Mouse (Mus musculus) heart, embryonic 11.5 days (tissue): ENCODE data around the gene Atrn. TPM values are rescaled to one million over a fixed set of nuclear protein-coding genes. Genes with fewer than 3 reads are reported as not detected.
A peak's percentile ranks its signal among the peaks of the same experiment; 100 is the strongest.

Source experiments
- ATAC-seq: fragments of 200-750 bp; cut with Nextera tagmentation; replicated peaks from 2 replicates; pipeline ENCODE4 v1.8.0; 2017; ENCODE audit warnings: moderate library complexity; ENCODE audit not compliant: insufficient number of reproducible peaks, low FRiP score, low TSS enrichment
- H3K27ac ChIP-seq: fragments of 300-500 bp; sonication (generic); 2 replicates; pipeline ENCODE4 v1.5.1; 2014; ENCODE audit warnings: mild to moderate bottlenecking, low read depth, low read length
- H3K27me3 ChIP-seq: fragments of 300-500 bp; sonication (generic); 2 replicates; pipeline ENCODE4 v1.6.1; 2014; ENCODE audit warnings: mild to moderate bottlenecking, low read length, mixed read lengths; ENCODE audit not compliant: control insufficient read depth, insufficient read depth
- H3K36me3 ChIP-seq: fragments of 300-500 bp; sonication (generic); 2 replicates; pipeline ENCODE4 v1.6.1; 2014; ENCODE audit warnings: mild to moderate bottlenecking, low read length, moderate library complexity, mixed read lengths; ENCODE audit not compliant: control insufficient read depth, insufficient read depth
- H3K4me1 ChIP-seq: fragments of 300-500 bp; sonication (generic); 2 replicates; pipeline ENCODE4 v1.6.1; 2014; ENCODE audit warnings: low read length; ENCODE audit not compliant: control insufficient read depth, insufficient read depth
- H3K4me2 ChIP-seq: fragments of 300-500 bp; sonication (generic); 2 replicates; pipeline ENCODE4 v1.6.1; 2014; ENCODE audit warnings: mild to moderate bottlenecking, moderate library complexity
- H3K4me3 ChIP-seq: fragments of 300-500 bp; sonication (generic); 2 replicates; pipeline ENCODE4 v1.5.1; 2014; ENCODE audit warnings: low read depth, low read length
- H3K9ac ChIP-seq: fragments of 300-500 bp; sonication (generic); 2 replicates; pipeline ENCODE4 v1.6.1; 2014; ENCODE audit warnings: mild to moderate bottlenecking, low read depth, low read length, moderate library complexity
- H3K9me3 ChIP-seq: fragments of 300-500 bp; sonication (generic); replicated peaks from 2 replicates; pipeline ENCODE4 v1.6.1; 2016; ENCODE audit warnings: low read length; ENCODE audit not compliant: control insufficient read depth
- WGBS: fragments of 180-500 bp; shearing (Covaris S2); extraction: QIAGEN DNeasy Blood & Tissue Kit; methylation state at CpG from one replicate; pipeline ENCODE4 v1.1.7; 2014; ENCODE audit not compliant: insufficient replicate concordance; 5-methylcytosine and 5-hydroxymethylcytosine counted together
- polyA plus RNA-seq: library from polyadenylated mRNA; unstranded; fragments of >200 nt; fragmentation: Nextera tagmentation; extraction: Ambion mirVana; gene quantifications from 2 replicates; pipeline ENCODE4 v1.2.1, GENCODE M21; 2014

The Atrn gene
- polyA plus RNA-seq, 1 experiment from 2014 or later, result 8.0 TPM

GRCm38 (mm10) chr2:131052862-131053418, 146.6 kb downstream of the Atrn start:
- H3K9me3 ChIP-seq, result no peaks in the 10 kb centered on the region
- H3K27me3 ChIP-seq, result peaks cover 57% of the 10 kb centered on the region
- H3K27ac ChIP-seq, result no peak overlapping the region
- H3K9ac ChIP-seq, result no peak overlapping the region
- ATAC-seq, result no peak
- H3K4me3 ChIP-seq, result no peak overlapping the region
- H3K4me2 ChIP-seq, result no peak overlapping the region
- no peaks in the 10 kb centered on the region for H3K36me3 ChIP-seq
- peaks cover 21% of the 10 kb centered on the region for H3K4me1 ChIP-seq
- 72% methylated on average over 6 of the region's 6 CpGs for WGBS

GRCm38 (mm10) chr2:131053851-131054645, 147.8 kb downstream of the Atrn start:
- no peaks in the 10 kb centered on the region for H3K9me3 ChIP-seq
- no peak for ATAC-seq
- no peaks in the 10 kb centered on the region for H3K36me3 ChIP-seq
- peaks cover 21% of the 10 kb centered on the region for H3K4me1 ChIP-seq
- peak overlapping the region; percentile 69 for H3K4me2 ChIP-seq
- peaks cover 59% of the 10 kb centered on the region for H3K27me3 ChIP-seq
- no peak overlapping the region for H3K27ac ChIP-seq
- 1% methylated on average over 45 of the region's 45 CpGs for WGBS
- H3K9ac ChIP-seq, result 0 out of 2 replicates have a peak overlapping the region, but pooled peaks have one; percentile 6
- peak overlapping the region; percentile 42 for H3K4me3 ChIP-seq

- Histone ChIP-seq H3K9me3 (no peaks in the 10 kb centered on the region), H3K27ac (no peak overlapping the region), H3K9ac (0 out of 2 replicates have a peak overlapping the region, but pooled peaks have one; percentile 6), H3K4me1 (peaks cover 27% of the 10 kb centered on the region), H3K36me3 (no peaks in the 10 kb centered on the region), H3K4me2 (peak overlapping the region; percentile 69), H3K4me3 (peak overlapping the region; percentile 42), H3K27me3 (peaks cover 59% of the 10 kb centered on the region)
- ATAC-seq, result no peak
- WGBS, result 1% methylated on average over 21 of the region's 21 CpGs
Observed at GRCm38 (mm10) chr2:131054646-131055264, 148.5 kb downstream of the Atrn start.

GRCm38 (mm10) chr2:131055631-131056030, 149.3 kb downstream of the Atrn start:
- no peak overlapping the region for H3K4me3 ChIP-seq
- no peaks in the 10 kb centered on the region for H3K9me3 ChIP-seq
- 0 out of 2 replicates have a peak, but pooled peaks have one; percentile 43 for ATAC-seq
- H3K27ac ChIP-seq, result no peak overlapping the region
- no peaks in the 10 kb centered on the region for H3K36me3 ChIP-seq
- peaks cover 28% of the 10 kb centered on the region for H3K4me1 ChIP-seq
- peaks cover 59% of the 10 kb centered on the region for H3K27me3 ChIP-seq
- peak overlapping the region; percentile 69 for H3K4me2 ChIP-seq
- no peak overlapping the region for H3K9ac ChIP-seq
- WGBS, result 5% methylated on average over 10 of the region's 10 CpGs

GRCm38 (mm10) chr2:131056191-131056590, 149.9 kb downstream of the Atrn start:
- H3K9ac ChIP-seq, result no peak overlapping the region
- H3K4me1 ChIP-seq, result peaks cover 31% of the 10 kb centered on the region
- H3K27ac ChIP-seq, result no peak overlapping the region
- no peaks in the 10 kb centered on the region for H3K36me3 ChIP-seq
- 0 out of 2 replicates have a peak, but pooled peaks have one; percentile 16 for ATAC-seq
- peak overlapping the region; percentile 69 for H3K4me2 ChIP-seq
- H3K27me3 ChIP-seq, result peaks cover 55% of the 10 kb centered on the region
- no peak overlapping the region for H3K4me3 ChIP-seq
- no peaks in the 10 kb centered on the region for H3K9me3 ChIP-seq
- WGBS, result 5% methylated on average over 10 of the region's 10 CpGs

- ATAC-seq, result no peak
- no peak overlapping the region for H3K27ac ChIP-seq
- H3K4me3 ChIP-seq, result no peak overlapping the region
- H3K4me2 ChIP-seq, result no peak overlapping the region
- no peaks in the 10 kb centered on the region for H3K36me3 ChIP-seq
- no peak overlapping the region for H3K9ac ChIP-seq
- peaks cover 43% of the 10 kb centered on the region for H3K4me1 ChIP-seq
- peaks cover 48% of the 10 kb centered on the region for H3K27me3 ChIP-seq
- 87% methylated on average over 8 of the region's 8 CpGs for WGBS
- H3K9me3 ChIP-seq, result no peaks in the 10 kb centered on the region
Observed at GRCm38 (mm10) chr2:131058672-131059071, 152.4 kb downstream of the Atrn start.

- Histone ChIP-seq H3K27ac (no peak overlapping the region), H3K4me3 (no peak overlapping the region), H3K9ac (no peak overlapping the region), H3K9me3 (no peaks in the 10 kb centered on the region), H3K4me2 (no peak overlapping the region), H3K27me3 (peaks cover 45% of the 10 kb centered on the region), H3K36me3 (no peaks in the 10 kb centered on the region), H3K4me1 (peaks cover 37% of the 10 kb centered on the region)
- ATAC-seq, result no peak
- 35% methylated on average over 1 of the region's 1 CpGs for WGBS
Observed at GRCm38 (mm10) chr2:131059377-131059776, 153.1 kb downstream of the Atrn start.

- Histone ChIP-seq H3K4me1 (peaks cover 31% of the 10 kb centered on the region), H3K9me3 (no peaks in the 10 kb centered on the region), H3K36me3 (no peaks in the 10 kb centered on the region), H3K4me2 (no peak overlapping the region), H3K9ac (no peak overlapping the region), H3K4me3 (no peak overlapping the region), H3K27me3 (peaks cover 45% of the 10 kb centered on the region), H3K27ac (no peak overlapping the region)
- ATAC-seq, result no peak
- 69% methylated on average over 9 of the region's 9 CpGs for WGBS
Observed at GRCm38 (mm10) chr2:131059781-131060540, 153.7 kb downstream of the Atrn start.
